Mouse (Mus musculus): ENCODE results near the gene Prdx1. TPM values are rescaled to one million over a fixed set of nuclear protein-coding genes. Genes with fewer than 3 reads are reported as not detected.

Prdx1 gene
- polyA plus RNA-seq, 1 experiment from 2014 or later, result 767 TPM

GRCm38 (mm10) chr4:116683957-116684356 is 1.4 kb upstream of the Prdx1 start:
- H3K36me3 ChIP-seq, result peaks cover 4% of the 10 kb centered on the region; the same call in 1 of the 2 replicates
- H3K9me3 ChIP-seq (replicated peaks), result no peaks in the 10 kb centered on the region
- no peaks in the 10 kb centered on the region for H3K27me3 ChIP-seq
- H3K4me2 ChIP-seq (replicated peaks), result no peak overlapping the region
- no peak overlapping the region for H3K9ac ChIP-seq
- peaks cover 15% of the 10 kb centered on the region for H3K4me1 ChIP-seq
- no peak overlapping the region for H3K4me3 ChIP-seq
- 95% methylated on average over 4 of the region's 4 CpGs for WGBS
- no peak for ATAC-seq (ENCODE audit: low FRiP score)
- H3K27ac ChIP-seq, result no peak overlapping the region

- H3K4me1 ChIP-seq, result peaks cover 15% of the 10 kb centered on the region
- H3K4me2 ChIP-seq (replicated peaks), result peak overlapping the region; percentile 70; the same call in 1 of the 2 replicates
- H3K36me3 ChIP-seq, result peaks cover 6% of the 10 kb centered on the region; the same call in 1 of the 2 replicates
- no peak for ATAC-seq (ENCODE audit: low FRiP score)
- 73% methylated on average over 2 of the region's 2 CpGs for WGBS
- peak overlapping the region; percentile 59 for H3K4me3 ChIP-seq
- peak overlapping the region; percentile 89 for H3K27ac ChIP-seq
- H3K9me3 ChIP-seq (replicated peaks), result no peaks in the 10 kb centered on the region
- no peak overlapping the region for H3K9ac ChIP-seq
- no peaks in the 10 kb centered on the region for H3K27me3 ChIP-seq
Observed at GRCm38 (mm10) chr4:116684665-116685064, 679 bp upstream of the Prdx1 start.

- peak overlapping the region; percentile 59 for H3K4me3 ChIP-seq
- no peaks in the 10 kb centered on the region for H3K9me3 ChIP-seq (replicated peaks)
- H3K4me2 ChIP-seq (replicated peaks), result peak overlapping the region; percentile 70
- H3K36me3 ChIP-seq, result peaks cover 12% of the 10 kb centered on the region
- 27% methylated on average over 1 of the region's 1 CpGs for WGBS
- H3K4me1 ChIP-seq, result peaks cover 15% of the 10 kb centered on the region
- H3K9ac ChIP-seq, result no peak overlapping the region
- no peak overlapping the region for H3K27ac ChIP-seq
- H3K27me3 ChIP-seq, result no peaks in the 10 kb centered on the region
- ATAC-seq (ENCODE audit: low FRiP score), result no peak
Observed at GRCm38 (mm10) chr4:116687041-116687440, 1.7 kb downstream of the Prdx1 start.

DNA sequence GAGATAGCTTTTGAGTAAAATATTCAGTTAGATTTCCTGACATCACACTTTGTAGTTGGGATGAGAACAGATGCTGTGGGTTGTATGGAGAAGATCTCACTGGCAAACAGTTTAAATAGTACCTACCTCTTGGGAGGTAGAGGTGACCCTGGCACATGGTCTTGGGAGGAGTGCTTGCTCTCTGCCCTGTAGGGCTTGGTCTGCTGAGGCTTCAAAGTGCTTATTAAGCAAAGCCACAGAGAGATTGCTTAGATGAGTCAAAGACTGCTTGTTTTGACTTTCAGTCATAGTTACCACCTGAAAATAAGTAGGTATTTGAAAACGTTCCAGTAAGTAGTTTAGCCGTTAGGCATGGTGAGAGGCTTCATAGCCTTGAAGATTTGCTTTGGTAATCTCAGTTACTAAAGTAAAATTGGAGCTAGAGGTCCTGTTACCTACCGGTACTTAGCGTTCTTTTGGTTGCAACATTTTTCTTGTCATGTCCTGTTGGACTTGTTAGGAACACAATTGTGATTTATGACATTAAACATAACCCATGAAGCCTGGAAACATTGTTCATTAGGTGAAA is 4.0 kb downstream of the Prdx1 start:
- Histone ChIP-seq H3K9me3 (replicated peaks) (no peaks in the 10 kb centered on the region), H3K4me1 (peaks cover 15% of the 10 kb centered on the region), H3K9ac (no peak overlapping the region), H3K4me2 (replicated peaks) (no peak overlapping the region), H3K4me3 (no peak overlapping the region), H3K27me3 (no peaks in the 10 kb centered on the region), H3K27ac (no peak overlapping the region), H3K36me3 (peaks cover 25% of the 10 kb centered on the region)
- WGBS, result 96% methylated on average over 4 of the region's 4 CpGs
- ATAC-seq (ENCODE audit: low FRiP score), result no peak

- no peaks in the 10 kb centered on the region for H3K9me3 ChIP-seq (replicated peaks)
- no peak overlapping the region for H3K4me2 ChIP-seq (replicated peaks)
- WGBS, result 94% methylated on average over 2 of the region's 2 CpGs
- ATAC-seq (ENCODE audit: low FRiP score), result no peak
- H3K9ac ChIP-seq, result no peak overlapping the region
- peaks cover under 1% of the 10 kb centered on the region; the same call in 1 of the 2 replicates for H3K4me1 ChIP-seq
- peaks cover 39% of the 10 kb centered on the region for H3K36me3 ChIP-seq
- no peaks in the 10 kb centered on the region for H3K27me3 ChIP-seq
- H3K27ac ChIP-seq, result no peak overlapping the region
- no peak overlapping the region for H3K4me3 ChIP-seq
Observed at GRCm38 (mm10) chr4:116692146-116692545, 6.8 kb downstream of the Prdx1 start.

- Histone ChIP-seq H3K9me3 (replicated peaks) (no peaks in the 10 kb centered on the region), H3K27me3 (no peaks in the 10 kb centered on the region), H3K27ac (no peak overlapping the region), H3K9ac (no peak overlapping the region), H3K4me1 (no peaks in the 10 kb centered on the region), H3K4me3 (no peak overlapping the region), H3K36me3 (peaks cover 42% of the 10 kb centered on the region), H3K4me2 (replicated peaks) (no peak overlapping the region)
- ATAC-seq (ENCODE audit: low FRiP score), result no peak
- whole genome bisulfite sequencing, result 76% methylated on average over 2 of the region's 2 CpGs
Observed at GRCm38 (mm10) chr4:116693785-116694184, 8.4 kb downstream of the Prdx1 start.

- H3K36me3 ChIP-seq, result peaks cover 48% of the 10 kb centered on the region
- H3K9me3 ChIP-seq (replicated peaks), result no peaks in the 10 kb centered on the region
- H3K4me2 ChIP-seq (replicated peaks), result no peak overlapping the region
- no peaks in the 10 kb centered on the region for H3K4me1 ChIP-seq
- WGBS, result 89% methylated on average over 2 of the region's 2 CpGs
- no peak for ATAC-seq (ENCODE audit: low FRiP score)
- H3K27me3 ChIP-seq, result no peaks in the 10 kb centered on the region
- H3K4me3 ChIP-seq, result no peak overlapping the region
- no peak overlapping the region for H3K27ac ChIP-seq
- H3K9ac ChIP-seq, result no peak overlapping the region
Observed at GRCm38 (mm10) chr4:116698693-116699342, 13.5 kb downstream of the Prdx1 start.

DNA sequence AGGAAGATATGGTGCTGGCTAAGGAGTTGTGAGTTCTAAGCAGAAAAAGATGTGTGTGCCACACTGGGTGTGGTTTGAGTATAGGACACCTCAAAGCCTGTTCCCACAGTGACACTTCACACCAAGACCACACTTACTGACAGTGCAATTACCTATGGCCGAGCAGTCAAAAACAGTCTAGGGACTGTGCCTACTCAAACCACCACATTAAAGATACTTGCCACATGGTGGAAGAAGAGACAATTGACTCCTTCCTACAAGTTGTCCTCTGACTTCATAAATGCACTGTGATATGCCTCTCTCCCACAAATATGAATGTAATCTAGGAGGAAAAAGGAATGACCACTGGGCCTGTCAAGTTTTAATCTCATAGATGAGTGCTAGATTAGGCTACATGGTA is 15.6 kb downstream of the Prdx1 start:
- 82% methylated on average over 1 of the region's 1 CpGs for WGBS
- H3K36me3 ChIP-seq, result peaks cover 38% of the 10 kb centered on the region
- H3K27me3 ChIP-seq, result no peaks in the 10 kb centered on the region
- H3K9ac ChIP-seq, result no peak overlapping the region
- no peak overlapping the region for H3K4me2 ChIP-seq (replicated peaks)
- no peaks in the 10 kb centered on the region for H3K4me1 ChIP-seq
- H3K9me3 ChIP-seq (replicated peaks), result no peaks in the 10 kb centered on the region
- ATAC-seq (ENCODE audit: low FRiP score), result no peak
- no peak overlapping the region for H3K4me3 ChIP-seq
- no peak overlapping the region for H3K27ac ChIP-seq

DNA sequence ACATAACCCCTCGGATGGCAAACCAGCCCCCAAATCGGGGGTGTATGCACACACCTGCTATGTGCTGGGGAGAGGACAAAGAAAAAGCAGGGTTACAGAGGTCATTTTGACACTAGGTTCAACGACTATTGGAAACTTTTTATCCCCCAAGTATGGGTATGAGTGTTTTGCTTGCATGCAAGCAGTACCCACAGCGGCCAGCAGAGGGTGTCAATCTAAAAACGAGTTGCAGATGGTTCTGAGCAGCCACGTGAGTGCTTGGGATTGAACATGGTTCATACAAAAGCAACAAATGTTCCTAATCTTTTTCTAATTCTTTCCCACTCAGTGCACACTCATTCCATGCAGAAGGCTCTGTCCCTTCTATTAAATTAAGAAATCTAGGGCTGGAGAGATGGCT is 18.5 kb downstream of the Prdx1 start:
- no peak overlapping the region for H3K4me2 ChIP-seq (replicated peaks)
- peaks cover 6% of the 10 kb centered on the region; the same call in 1 of the 2 replicates for H3K4me1 ChIP-seq
- no peaks in the 10 kb centered on the region for H3K27me3 ChIP-seq
- H3K4me3 ChIP-seq, result no peak overlapping the region
- no peaks in the 10 kb centered on the region for H3K9me3 ChIP-seq (replicated peaks)
- no peak overlapping the region for H3K27ac ChIP-seq
- no peak overlapping the region for H3K9ac ChIP-seq
- 39% methylated on average over 6 of the region's 6 CpGs for WGBS
- H3K36me3 ChIP-seq, result peaks cover 31% of the 10 kb centered on the region
- no peak for ATAC-seq (ENCODE audit: low FRiP score)

- Histone ChIP-seq H3K36me3 (peaks cover 10% of the 10 kb centered on the region), H3K27me3 (no peaks in the 10 kb centered on the region), H3K9ac (peak overlapping the region; percentile 68), H3K9me3 (replicated peaks) (no peaks in the 10 kb centered on the region), H3K4me3 (peak overlapping the region; percentile 60), H3K4me2 (replicated peaks) (peak overlapping the region; percentile 73), H3K27ac (no peak overlapping the region), H3K4me1 (peaks cover 15% of the 10 kb centered on the region)
- WGBS, result 21% methylated on average over 9 of the region's 9 CpGs
- ATAC-seq (ENCODE audit: low FRiP score), result 0 out of 2 replicates have a peak, but pooled peaks have one; percentile 23
Observed at GRCm38 (mm10) chr4:116707666-116708065, 22.3 kb downstream of the Prdx1 start.

- Histone ChIP-seq H3K4me1 (peaks cover 15% of the 10 kb centered on the region), H3K27ac (no peak within 1 kb of the TSS), H3K4me3 (peak within 1 kb of the TSS; percentile 60), H3K9me3 (replicated peaks) (no peaks in the 10 kb centered on the region), H3K4me2 (replicated peaks) (peak within 1 kb of the TSS; percentile 73), H3K9ac (peak within 1 kb of the TSS; percentile 68), H3K27me3 (no peaks in the 10 kb centered on the region), H3K36me3 (peaks cover 8% of the 10 kb centered on the region)
- under 1% methylated on average over 29 of the region's 29 CpGs for WGBS
- ATAC-seq (ENCODE audit: low FRiP score), result peak; percentile 99
Observed at GRCm38 (mm10) chr4:116708201-116708764, 22.9 kb downstream of the Prdx1 start, which contains the start of the genes Mmachc and Ccdc163. TSS of gene Mmachc (minus strand) at chr4:116708406. TSS of gene Ccdc163 (plus strand) at chr4:116708509.

GRCm38 (mm10) chr4:116708791-116709390 is 23.5 kb downstream of the Prdx1 start:
- peak overlapping the region; percentile 60 for H3K4me3 ChIP-seq
- peak overlapping the region; percentile 70 for H3K4me2 ChIP-seq (replicated peaks)
- H3K27ac ChIP-seq, result no peak overlapping the region
- H3K9ac ChIP-seq, result peak overlapping the region; percentile 65
- peaks cover 15% of the 10 kb centered on the region for H3K4me1 ChIP-seq
- 4% methylated on average over 9 of the region's 9 CpGs for WGBS
- no peaks in the 10 kb centered on the region for H3K9me3 ChIP-seq (replicated peaks)
- peaks cover 3% of the 10 kb centered on the region; the same call in 1 of the 2 replicates for H3K36me3 ChIP-seq
- ATAC-seq (ENCODE audit: low FRiP score), result peak; percentile 49; the same call in 1 of the 2 replicates
- H3K27me3 ChIP-seq, result no peaks in the 10 kb centered on the region
